Mouse (Mus musculus): Measurements from ENCODE around the gene Uts2. TPM values are rescaled to one million over a fixed set of nuclear protein-coding genes. Genes with fewer than 3 reads are reported as not detected.

Uts2 gene
- polyA plus RNA-seq, 1 experiment: not detected

DNA sequence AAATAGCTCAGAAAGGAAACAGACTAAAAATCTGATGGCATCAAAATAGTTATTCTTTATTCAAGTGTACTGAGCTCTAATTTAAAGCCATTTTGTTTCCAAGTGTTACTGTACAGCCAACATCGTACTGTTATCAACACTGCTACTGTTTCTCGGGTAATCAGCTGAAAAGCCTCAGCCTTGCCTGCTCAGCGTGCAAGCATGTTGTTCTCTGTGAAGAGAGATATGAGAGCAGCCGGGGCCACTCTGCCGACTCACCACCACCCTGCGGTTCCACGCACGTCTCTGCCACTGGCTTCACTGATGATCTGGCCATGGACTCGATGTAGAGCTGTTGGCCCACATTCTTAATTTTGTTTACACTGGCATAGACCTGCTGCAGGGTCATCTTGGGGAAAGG, 27.3 kb downstream of the Uts2 start:
- Histone ChIP-seq H3K27me3 (ENCODE audit: control insufficient read depth, insufficient read depth, insufficient read length) (no peaks in the 10 kb centered on the region), H3K36me3 (ENCODE audit: control insufficient read depth, insufficient read depth) (peaks cover 24% of the 10 kb centered on the region), H3K79me2 (ENCODE audit: control insufficient read depth, insufficient read depth) (no peaks in the 10 kb centered on the region), H3K4me3 (ENCODE audit: insufficient read depth, poor library complexity, severe bottlenecking) (no peak overlapping the region), H3K79me3 (ENCODE audit: low read depth) (no peaks in the 10 kb centered on the region), H3ac (ENCODE audit: control insufficient read depth, insufficient read length, low read depth) (no peak overlapping the region)
- no peak for TF ChIP-seq MYOD1 (IDR thresholded peaks at IDR 0.05; ENCODE audit: control insufficient read depth, insufficient read length, low read depth)
- no peak for TF ChIP-seq MYOG (IDR thresholded peaks at IDR 0.05; ENCODE audit: control insufficient read depth, extremely low read depth, insufficient read length)
- TF ChIP-seq USF1 (IDR thresholded peaks at IDR 0.05; ENCODE audit: low read depth): no peak
- TF ChIP-seq CEBPB (IDR thresholded peaks at IDR 0.05; ENCODE audit: low read depth): no peak
- TF ChIP-seq CTCF (IDR thresholded peaks at IDR 0.05; ENCODE audit: control insufficient read depth, insufficient read depth, insufficient read length): no peak
- TF ChIP-seq FOSL1 (IDR thresholded peaks at IDR 0.05; ENCODE audit: insufficient read depth, low read length, poor library complexity, severe bottlenecking): no peak
- TF ChIP-seq MAX (IDR thresholded peaks at IDR 0.05): no peak

DNA sequence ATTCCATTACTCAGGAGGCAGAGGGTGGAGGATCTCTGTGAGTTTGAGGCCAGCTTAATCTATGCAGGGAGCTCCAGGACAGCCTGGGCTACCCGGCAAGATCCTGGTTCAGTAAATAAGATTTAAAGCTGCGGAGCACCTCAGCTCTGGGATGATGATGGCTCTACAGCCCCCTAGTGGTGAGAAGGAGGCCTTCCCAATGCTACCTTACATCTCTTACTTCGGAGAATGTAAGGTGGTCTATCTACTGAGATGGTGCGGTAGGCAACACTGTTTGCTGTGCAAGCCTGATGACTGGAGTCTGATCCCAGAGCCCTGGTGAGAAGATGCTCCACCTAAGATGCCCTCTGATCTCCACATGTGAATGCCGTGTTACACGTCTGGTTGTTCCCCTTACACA, 30.1 kb downstream of the Uts2 start:
- no peaks in the 10 kb centered on the region for H3K79me2 ChIP-seq (ENCODE audit: control insufficient read depth, insufficient read depth)
- H3K27me3 ChIP-seq (ENCODE audit: control insufficient read depth, insufficient read depth, insufficient read length): no peaks in the 10 kb centered on the region
- no peaks in the 10 kb centered on the region for H3K79me3 ChIP-seq (ENCODE audit: low read depth)
- H3K36me3 ChIP-seq (ENCODE audit: control insufficient read depth, insufficient read depth): peaks cover 18% of the 10 kb centered on the region
- H3ac ChIP-seq (ENCODE audit: control insufficient read depth, insufficient read length, low read depth): no peak overlapping the region
- TF ChIP-seq CTCF (IDR thresholded peaks at IDR 0.05; ENCODE audit: control insufficient read depth, insufficient read depth, insufficient read length): peak; percentile 38
- TF ChIP-seq MYOG (IDR thresholded peaks at IDR 0.05; ENCODE audit: control insufficient read depth, extremely low read depth, insufficient read length): no peak
- H3K4me3 ChIP-seq (ENCODE audit: insufficient read depth, poor library complexity, severe bottlenecking): no peak overlapping the region

DNA sequence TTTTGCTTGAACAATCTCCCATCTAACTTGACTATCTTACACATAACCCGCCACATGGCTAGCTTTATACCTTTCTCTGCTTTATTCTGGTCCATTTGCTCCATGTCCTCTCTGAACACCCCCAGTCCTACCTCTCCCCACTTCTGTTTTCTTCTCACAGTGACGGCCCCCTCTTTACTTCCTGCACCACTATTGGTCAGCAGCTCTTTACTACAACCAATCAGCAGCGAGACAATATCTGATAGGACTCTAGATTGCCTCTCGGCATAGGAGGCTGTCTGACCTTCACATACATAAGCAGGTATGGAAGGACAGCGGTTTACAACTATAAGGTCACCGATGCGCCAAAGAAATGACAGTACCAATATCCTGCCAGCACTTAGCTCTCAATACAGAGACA, 39.6 kb downstream of the Uts2 start:
- Histone ChIP-seq H3ac (ENCODE audit: control insufficient read depth, insufficient read length, low read depth) (no peak overlapping the region), H3K36me3 (ENCODE audit: control insufficient read depth, insufficient read depth) (no peaks in the 10 kb centered on the region), H3K27me3 (ENCODE audit: control insufficient read depth, insufficient read depth, insufficient read length) (no peaks in the 10 kb centered on the region), H3K4me3 (ENCODE audit: insufficient read depth, poor library complexity, severe bottlenecking) (no peak overlapping the region), H3K79me2 (ENCODE audit: control insufficient read depth, insufficient read depth) (no peaks in the 10 kb centered on the region), H3K79me3 (ENCODE audit: low read depth) (no peaks in the 10 kb centered on the region)
- TF ChIP-seq CTCF (IDR thresholded peaks at IDR 0.05; ENCODE audit: control insufficient read depth, insufficient read depth, insufficient read length): no peak
- TF ChIP-seq MYOD1 (IDR thresholded peaks at IDR 0.05; ENCODE audit: control insufficient read depth, insufficient read length, low read depth): no peak
- no peak for TF ChIP-seq USF1 (IDR thresholded peaks at IDR 0.05; ENCODE audit: low read depth)
- TF ChIP-seq MAX (IDR thresholded peaks at IDR 0.05): no peak
- TF ChIP-seq MYOG (IDR thresholded peaks at IDR 0.05; ENCODE audit: control insufficient read depth, extremely low read depth, insufficient read length): no peak
- TF ChIP-seq FOSL1 (IDR thresholded peaks at IDR 0.05; ENCODE audit: insufficient read depth, low read length, poor library complexity, severe bottlenecking): no peak
- TF ChIP-seq CEBPB (IDR thresholded peaks at IDR 0.05; ENCODE audit: low read depth): no peak

DNA sequence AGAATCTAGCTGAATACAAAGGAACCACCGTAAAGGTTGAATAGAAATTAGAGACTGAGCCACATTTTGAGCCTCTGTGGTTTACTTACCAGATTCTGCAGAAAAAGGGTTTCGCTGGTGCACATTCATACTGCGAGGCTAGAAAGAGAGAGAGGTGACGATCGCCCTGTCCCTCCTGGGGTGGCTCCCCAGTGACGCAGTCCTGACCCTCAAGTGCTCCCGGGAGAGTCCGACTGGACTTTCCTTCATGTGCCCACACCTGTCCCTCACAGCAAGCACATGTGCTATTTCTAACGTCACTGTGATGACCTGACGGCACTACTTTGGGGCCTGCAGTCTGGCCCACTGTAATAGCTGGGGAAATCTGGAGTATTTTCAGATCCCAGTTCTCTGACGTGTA, 40.9 kb downstream of the Uts2 start:
- Histone ChIP-seq H3K27me3 (ENCODE audit: control insufficient read depth, insufficient read depth, insufficient read length) (no peaks in the 10 kb centered on the region), H3K79me3 (ENCODE audit: low read depth) (no peaks in the 10 kb centered on the region), H3K36me3 (ENCODE audit: control insufficient read depth, insufficient read depth) (no peaks in the 10 kb centered on the region), H3K79me2 (ENCODE audit: control insufficient read depth, insufficient read depth) (no peaks in the 10 kb centered on the region), H3K4me3 (ENCODE audit: insufficient read depth, poor library complexity, severe bottlenecking) (no peak overlapping the region), H3ac (ENCODE audit: control insufficient read depth, insufficient read length, low read depth) (no peak overlapping the region)
- TF ChIP-seq FOSL1 (IDR thresholded peaks at IDR 0.05; ENCODE audit: insufficient read depth, low read length, poor library complexity, severe bottlenecking): no peak
- no peak for TF ChIP-seq MYOG (IDR thresholded peaks at IDR 0.05; ENCODE audit: control insufficient read depth, extremely low read depth, insufficient read length)
- no peak for TF ChIP-seq CTCF (IDR thresholded peaks at IDR 0.05; ENCODE audit: control insufficient read depth, insufficient read depth, insufficient read length)
- TF ChIP-seq MAX (IDR thresholded peaks at IDR 0.05): no peak

DNA sequence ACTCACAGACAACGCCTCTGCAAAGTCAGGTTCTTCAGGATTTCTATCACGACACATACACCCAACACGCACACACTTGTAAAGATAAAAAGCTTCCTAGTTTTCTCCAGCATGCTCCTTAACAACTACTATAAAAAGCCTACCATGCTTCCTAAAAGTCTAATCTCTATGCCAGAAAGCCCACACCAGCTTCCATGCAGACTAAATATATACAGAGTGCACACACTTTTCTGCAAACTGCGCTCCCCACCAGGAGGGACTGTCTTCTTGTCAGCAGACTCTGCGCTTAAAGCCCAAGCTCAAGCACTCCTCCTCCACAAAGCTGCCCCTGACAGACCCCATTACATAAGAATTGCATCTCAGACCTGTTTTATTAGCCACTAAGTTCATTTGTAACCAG, 44.6 kb downstream of the Uts2 start:
- no peaks in the 10 kb centered on the region for H3K27me3 ChIP-seq (ENCODE audit: control insufficient read depth, insufficient read depth, insufficient read length)
- H3K79me3 ChIP-seq (ENCODE audit: low read depth): no peaks in the 10 kb centered on the region
- H3K36me3 ChIP-seq (ENCODE audit: control insufficient read depth, insufficient read depth): peaks cover 2% of the 10 kb centered on the region
- no peak overlapping the region for H3ac ChIP-seq (ENCODE audit: control insufficient read depth, insufficient read length, low read depth)
- TF ChIP-seq FOSL1 (IDR thresholded peaks at IDR 0.05; ENCODE audit: insufficient read depth, low read length, poor library complexity, severe bottlenecking) (no peak), MAX (IDR thresholded peaks at IDR 0.05) (no peak), CTCF (IDR thresholded peaks at IDR 0.05; ENCODE audit: control insufficient read depth, insufficient read depth, insufficient read length) (no peak), CEBPB (IDR thresholded peaks at IDR 0.05; ENCODE audit: low read depth) (no peak), USF1 (IDR thresholded peaks at IDR 0.05; ENCODE audit: low read depth) (no peak), MYOD1 (IDR thresholded peaks at IDR 0.05; ENCODE audit: control insufficient read depth, insufficient read length, low read depth) (no peak), MYOG (IDR thresholded peaks at IDR 0.05; ENCODE audit: control insufficient read depth, extremely low read depth, insufficient read length) (no peak)
- H3K79me2 ChIP-seq (ENCODE audit: control insufficient read depth, insufficient read depth): no peaks in the 10 kb centered on the region
- H3K4me3 ChIP-seq (ENCODE audit: insufficient read depth, poor library complexity, severe bottlenecking): no peak overlapping the region

DNA sequence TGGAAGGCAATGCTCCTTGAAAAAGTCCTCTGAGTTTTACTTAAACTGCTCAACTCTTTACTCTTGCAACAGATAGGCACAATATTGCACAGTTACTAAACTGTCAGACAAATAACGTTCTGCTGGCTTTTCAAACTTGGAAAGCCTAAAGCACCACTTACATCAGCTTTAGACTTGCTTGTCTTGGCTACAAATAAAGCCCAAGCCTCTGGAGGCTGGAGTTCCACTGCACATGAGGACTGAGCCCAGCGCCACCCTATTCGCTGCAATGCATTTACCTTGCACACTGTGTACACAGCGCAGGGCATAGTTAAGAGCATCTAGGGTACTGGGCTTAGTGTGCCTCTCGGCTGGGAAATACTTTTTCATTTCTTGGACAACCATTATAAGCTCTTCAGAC, 46.4 kb downstream of the Uts2 start:
- no peaks in the 10 kb centered on the region for H3K79me2 ChIP-seq (ENCODE audit: control insufficient read depth, insufficient read depth)
- no peaks in the 10 kb centered on the region for H3K79me3 ChIP-seq (ENCODE audit: low read depth)
- H3ac ChIP-seq (ENCODE audit: control insufficient read depth, insufficient read length, low read depth): no peak overlapping the region
- TF ChIP-seq MAX (IDR thresholded peaks at IDR 0.05): no peak
- no peak for TF ChIP-seq MYOD1 (IDR thresholded peaks at IDR 0.05; ENCODE audit: control insufficient read depth, insufficient read length, low read depth)
- TF ChIP-seq USF1 (IDR thresholded peaks at IDR 0.05; ENCODE audit: low read depth): no peak
- TF ChIP-seq MYOG (IDR thresholded peaks at IDR 0.05; ENCODE audit: control insufficient read depth, extremely low read depth, insufficient read length): no peak
- TF ChIP-seq CTCF (IDR thresholded peaks at IDR 0.05; ENCODE audit: control insufficient read depth, insufficient read depth, insufficient read length): no peak
- TF ChIP-seq FOSL1 (IDR thresholded peaks at IDR 0.05; ENCODE audit: insufficient read depth, low read length, poor library complexity, severe bottlenecking): no peak
- TF ChIP-seq CEBPB (IDR thresholded peaks at IDR 0.05; ENCODE audit: low read depth): no peak
- no peak overlapping the region for H3K4me3 ChIP-seq (ENCODE audit: insufficient read depth, poor library complexity, severe bottlenecking)
- no peaks in the 10 kb centered on the region for H3K27me3 ChIP-seq (ENCODE audit: control insufficient read depth, insufficient read depth, insufficient read length)
- H3K36me3 ChIP-seq (ENCODE audit: control insufficient read depth, insufficient read depth): peaks cover 16% of the 10 kb centered on the region
